Mouse (Mus musculus): ENCODE data around the gene Gm3500. TPM values are rescaled to one million over a fixed set of nuclear protein-coding genes. Genes with fewer than 3 reads are reported as not detected.
"Not testable (repeated sequence)": the region's sequence is repeated elsewhere in the genome, so short reads cannot be mapped to it uniquely, and the experiment has no call there.

Gm3500 gene
- 0.09 TPM in 1 of 2 replicates, not detected in the other for polyA plus RNA-seq (2014; fragmentation: Nextera tagmentation; extraction: Ambion mirVana)

GRCm38 (mm10) chr14:5388949-5389348 lies at the start of gene Gm3500:
Gm3500 (minus strand) TSS chr14:5389049.
- not testable (repeated sequence) for H3K4me1 ChIP-seq (replicated peaks; ENCODE audit: control insufficient read depth, insufficient read depth, low read length); H3K9ac ChIP-seq (ENCODE audit: low read depth, low read length); H3K4me2 ChIP-seq; DNase-seq (ENCODE audit: low spot score); H3K36me3 ChIP-seq (ENCODE audit: control insufficient read depth, insufficient read depth, low read length); H3K27ac ChIP-seq (ENCODE audit: low read depth, low read length); H3K27me3 ChIP-seq (replicated peaks; ENCODE audit: control insufficient read depth, insufficient read depth, low read length); ATAC-seq (replicated peaks; ENCODE audit: low FRiP score); H3K4me3 ChIP-seq (ENCODE audit: low read depth, low read length); H3K9me3 ChIP-seq (ENCODE audit: control insufficient read depth, low read length)
- WGBS: no CpG with 5 or more reads among the region's 37 CpGs

- not testable (repeated sequence) for H3K27ac ChIP-seq (ENCODE audit: low read depth, low read length); DNase-seq (ENCODE audit: low spot score); ATAC-seq (replicated peaks; ENCODE audit: low FRiP score); H3K36me3 ChIP-seq (ENCODE audit: control insufficient read depth, insufficient read depth, low read length); H3K9ac ChIP-seq (ENCODE audit: low read depth, low read length); H3K4me2 ChIP-seq; H3K27me3 ChIP-seq (replicated peaks; ENCODE audit: control insufficient read depth, insufficient read depth, low read length); H3K4me1 ChIP-seq (replicated peaks; ENCODE audit: control insufficient read depth, insufficient read depth, low read length); H3K9me3 ChIP-seq (ENCODE audit: control insufficient read depth, low read length); H3K4me3 ChIP-seq (ENCODE audit: low read depth, low read length)
- no CpG with 5 or more reads among the region's 2 CpGs for WGBS
Measured at GRCm38 (mm10) chr14:5334828-5335227, 54.0 kb downstream of the Gm3500 start, which contains the start of gene Gm3542. Gm3542 (minus strand) TSS chr14:5334928.

Other genes with a start within 250 kb of the Gm3500 start
- not detected in 2 replicates for gene Gm3317, start 224.5 kb downstream of the Gm3500 start, polyA plus RNA-seq (2014; fragmentation: Nextera tagmentation; extraction: Ambion mirVana)
- not detected in 2 replicates for gene Gm8271, start 203.3 kb downstream of the Gm3500 start, polyA plus RNA-seq (2014; fragmentation: Nextera tagmentation; extraction: Ambion mirVana)
- gene Gm3526, start 128.5 kb downstream of the Gm3500 start, polyA plus RNA-seq (2014; fragmentation: Nextera tagmentation; extraction: Ambion mirVana): not detected in 2 replicates
- not detected in 2 replicates for gene Gm3542, start 54.1 kb downstream of the Gm3500 start, polyA plus RNA-seq (2014; fragmentation: Nextera tagmentation; extraction: Ambion mirVana)
- gene Gm3194, start 66.4 kb upstream of the Gm3500 start, polyA plus RNA-seq (2014; fragmentation: Nextera tagmentation; extraction: Ambion mirVana): 0.21 TPM in 1 of 2 replicates, not detected in the other
- gene Gm8246, start 88.8 kb upstream of the Gm3500 start, polyA plus RNA-seq (2014; fragmentation: Nextera tagmentation; extraction: Ambion mirVana): not detected in 2 replicates
- gene Gm3187, start 95.2 kb upstream of the Gm3500 start, polyA plus RNA-seq (2014; fragmentation: Nextera tagmentation; extraction: Ambion mirVana): not detected in 2 replicates
- gene Gm3488, start 112.6 kb upstream of the Gm3500 start, polyA plus RNA-seq (2014; fragmentation: Nextera tagmentation; extraction: Ambion mirVana): 0.16 and 0.18 TPM in 2 replicates
- not detected in 2 replicates for gene Gm3532, start 149.4 kb upstream of the Gm3500 start, polyA plus RNA-seq (2014; fragmentation: Nextera tagmentation; extraction: Ambion mirVana)
- gene Gm8265, start 244.0 kb upstream of the Gm3500 start, polyA plus RNA-seq (2014; fragmentation: Nextera tagmentation; extraction: Ambion mirVana): not detected in 2 replicates